Mouse (Mus musculus) cerebellum, postnatal 25 days (tissue): ENCODE data around the gene Otud5.
A peak's percentile ranks its signal among the peaks of the same experiment; 100 is the strongest.
"Not testable (repeated sequence)": the region's sequence is repeated elsewhere in the genome, so short reads cannot be mapped to it uniquely, and the experiment has no call there.

Experiments used
- DNase-seq, 2 experiments: peaks; one replicate each; pipeline ENCODE4 v3.0.0; 2021; ENCODE audit warnings: mixed read lengths in 2 of 2

Gene Otud5

DNA sequence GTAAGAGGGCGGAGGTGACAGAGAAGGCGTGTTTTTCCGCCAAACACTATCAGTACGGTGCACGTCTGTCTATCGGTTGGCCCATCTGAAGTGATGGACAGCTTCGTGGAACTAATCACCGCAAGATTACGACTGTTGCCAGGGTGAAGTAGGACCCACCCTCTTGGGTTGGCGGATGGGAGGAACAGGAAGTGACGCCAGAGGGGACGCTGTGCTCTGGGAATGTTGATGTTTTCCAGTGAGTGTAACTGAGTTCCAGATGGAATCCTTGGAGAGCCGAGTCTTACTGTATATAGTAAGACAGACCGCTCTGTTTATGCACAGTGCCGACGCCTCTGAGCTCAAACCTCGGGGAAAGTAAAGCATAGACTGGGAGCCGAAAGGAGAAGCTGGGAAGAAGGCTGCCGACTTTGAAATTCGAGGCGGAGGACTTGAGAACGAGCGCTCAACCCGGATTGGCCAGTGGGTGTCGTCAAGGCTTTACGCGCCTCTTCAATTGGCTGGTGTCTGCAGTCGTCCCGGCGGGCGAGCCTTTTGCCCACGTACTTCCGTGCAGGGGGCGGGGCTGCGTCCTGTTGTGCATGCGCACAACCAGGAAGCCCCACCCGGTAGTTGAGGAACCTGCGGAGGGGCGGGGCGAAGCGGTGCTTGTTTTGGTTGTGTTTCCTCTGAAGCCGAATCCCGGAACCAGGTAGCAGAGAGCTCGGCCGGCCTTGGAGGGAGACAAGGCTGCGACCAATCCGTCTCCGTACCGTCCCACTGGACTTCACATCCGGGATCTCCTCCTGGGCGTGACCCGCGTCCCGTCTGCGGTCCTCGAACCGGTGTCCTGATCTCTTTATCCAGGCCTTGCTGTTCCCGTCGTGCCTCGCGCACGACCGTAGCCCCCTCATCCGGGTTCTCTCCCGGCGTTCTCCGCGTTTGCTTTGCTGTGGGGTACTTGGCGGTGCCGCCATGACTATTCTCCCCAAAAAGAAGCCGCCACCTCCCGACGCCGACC lies at the start of gene Otud5:
Gene Otud5, plus strand, starts transcription at position 202 of the 1,000 bp plus-strand sequence.
- peak; percentile 92 to 95 for DNase-seq

DNA sequence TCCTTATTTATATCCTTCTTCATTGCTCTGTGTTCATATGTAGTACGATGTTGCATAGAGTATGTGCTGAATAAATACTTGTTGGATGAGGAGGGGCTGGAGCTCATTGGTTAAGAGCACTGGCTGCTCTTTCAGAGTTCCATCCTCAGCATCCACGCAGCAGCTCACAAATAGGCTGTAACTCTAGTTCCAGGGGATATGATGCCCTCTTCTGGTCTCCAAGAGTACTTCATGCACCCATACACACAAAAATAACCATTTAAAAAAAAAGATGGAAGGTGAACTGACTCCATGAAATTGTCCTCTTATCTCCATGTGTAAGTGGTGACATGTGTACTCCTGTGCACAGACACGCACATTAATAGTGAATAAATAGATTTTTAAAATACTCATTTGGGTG lies 47.8 kb upstream of the Otud5 start:
- peak in 1 of 2 experiments; percentile 21 for DNase-seq

DNA sequence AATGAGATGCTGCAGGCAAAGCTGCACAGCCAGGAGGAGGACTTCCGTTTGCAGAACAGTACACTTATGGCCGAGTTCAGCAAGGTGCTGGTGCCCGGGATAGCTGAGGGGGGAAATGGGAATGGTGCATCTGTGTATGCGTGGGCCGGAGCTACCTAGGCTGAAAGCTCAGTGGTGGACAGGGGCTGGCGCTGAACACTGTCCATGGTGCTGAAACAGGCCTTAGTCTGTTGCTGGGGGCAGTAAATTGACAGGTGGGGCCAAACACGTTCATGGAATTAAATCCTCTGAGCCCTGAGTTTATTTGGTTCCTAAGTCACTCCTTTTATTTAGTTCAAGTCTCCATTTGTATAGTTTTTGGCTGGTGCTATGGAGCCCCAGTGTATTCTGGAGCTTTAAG lies 46.1 kb upstream of the Otud5 start:
- no peak for DNase-seq

DNA sequence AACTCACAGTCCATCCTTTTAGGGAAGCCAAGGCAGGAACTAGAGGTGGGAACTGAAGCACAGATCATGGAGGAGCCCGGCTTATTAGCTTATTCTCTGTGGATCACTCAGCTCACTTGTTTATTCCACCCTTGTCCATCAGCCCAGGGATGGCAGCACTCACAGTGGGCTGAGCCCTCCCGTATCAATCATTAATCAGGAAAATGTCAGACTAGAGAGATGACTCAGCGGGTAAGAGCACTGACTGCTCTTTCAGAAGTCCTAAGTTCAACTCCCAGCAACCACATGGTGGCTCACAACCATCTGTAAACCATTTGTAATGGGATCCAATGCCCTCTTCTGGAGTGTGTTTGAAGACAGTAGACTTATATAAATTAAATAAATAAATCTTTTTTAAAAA lies 43.8 kb upstream of the Otud5 start:
- DNase-seq = no peak

DNA sequence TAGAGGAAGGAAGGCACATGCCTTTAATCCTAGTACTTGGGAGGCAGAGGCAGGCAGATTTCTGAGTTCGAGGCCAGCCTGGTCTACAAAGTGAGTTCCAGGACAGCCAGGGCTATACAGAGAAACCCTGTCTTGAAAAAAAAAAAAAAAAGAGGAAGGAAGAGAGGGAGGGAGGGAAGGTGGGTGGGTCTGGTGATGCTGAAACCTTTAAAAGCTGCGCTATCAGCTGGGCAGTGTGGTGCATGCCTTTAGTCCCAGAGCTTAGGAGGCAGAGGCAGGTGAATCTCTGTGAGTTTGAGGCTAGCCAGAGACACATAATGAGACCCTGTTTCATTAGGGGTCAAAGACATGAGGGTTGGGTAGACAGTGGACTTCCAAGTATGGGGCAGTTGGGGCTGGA lies 39.0 kb upstream of the Otud5 start:
- DNase-seq = not testable (repeated sequence)

DNA sequence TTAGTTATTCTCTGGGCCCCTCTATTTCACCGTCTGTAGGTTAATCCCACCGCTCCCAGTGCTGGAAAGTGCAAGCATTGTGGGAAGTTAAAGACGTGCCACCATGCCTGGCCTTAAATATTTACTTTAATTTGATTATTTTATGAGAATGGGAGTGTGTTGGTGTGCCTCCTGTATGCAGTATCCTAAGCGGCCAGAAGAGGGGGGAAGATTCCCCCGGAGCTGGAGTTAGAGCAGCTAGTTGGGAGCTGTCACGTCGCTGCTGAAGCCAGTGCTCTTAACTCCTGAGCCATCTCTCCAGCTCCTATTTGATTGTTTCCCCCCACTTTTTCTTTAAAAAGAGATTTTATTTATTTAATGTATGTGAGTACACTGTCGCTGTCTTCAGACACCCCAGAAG lies 26.1 kb upstream of the Otud5 start:
- peak in 1 of 2 experiments; percentile 23 for DNase-seq

DNA sequence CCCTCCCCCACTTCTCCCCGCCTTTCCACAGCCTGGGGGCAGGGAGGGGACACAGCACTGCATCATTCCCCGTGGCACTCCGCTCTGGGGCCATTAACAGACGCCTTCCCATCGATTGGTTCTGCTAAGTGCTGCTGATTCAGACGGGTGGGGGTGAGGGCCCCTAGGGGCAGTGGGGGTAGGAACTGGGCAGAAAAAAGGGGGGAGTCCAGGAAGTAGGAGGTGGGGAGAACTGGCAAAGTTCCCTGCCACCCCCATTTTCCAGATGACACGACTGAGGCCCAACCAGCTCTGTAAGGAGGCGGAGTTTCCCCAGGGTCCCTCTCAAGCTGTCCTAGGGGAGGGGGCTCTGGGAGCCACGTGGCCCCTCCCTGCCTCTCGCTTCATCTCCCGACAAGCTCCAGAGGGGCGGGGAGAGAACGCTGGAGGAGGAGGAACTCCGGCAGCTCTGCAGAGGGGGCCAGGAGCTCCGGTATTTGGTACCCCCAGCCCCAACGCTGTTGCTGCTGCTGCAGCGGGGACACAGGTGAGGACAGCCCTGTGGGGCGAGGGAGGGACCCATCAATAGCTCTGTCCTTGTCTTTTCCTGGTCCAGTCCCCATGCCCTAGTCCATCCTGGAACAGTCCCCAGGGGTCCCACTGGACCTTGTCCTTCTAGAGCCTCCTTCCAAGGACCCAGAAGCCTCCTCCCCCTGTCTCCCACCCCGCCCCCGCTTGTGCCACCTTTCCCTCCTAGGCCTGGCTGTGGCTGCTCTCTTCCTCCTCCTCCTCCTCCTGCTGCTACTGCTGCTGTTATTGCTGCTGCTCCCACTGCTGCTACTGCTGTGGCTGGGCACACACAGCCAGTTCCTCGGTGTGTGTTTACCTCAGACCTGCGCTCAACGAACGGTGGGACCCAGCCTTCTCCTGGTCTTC lies 19.0 kb upstream of the Otud5 start, which contains the start of gene Kcnd1:
Gene Kcnd1, plus strand, starts transcription at position 425 of the 915 bp plus-strand sequence.
- DNase-seq = peak; percentile 20 to 33

DNA sequence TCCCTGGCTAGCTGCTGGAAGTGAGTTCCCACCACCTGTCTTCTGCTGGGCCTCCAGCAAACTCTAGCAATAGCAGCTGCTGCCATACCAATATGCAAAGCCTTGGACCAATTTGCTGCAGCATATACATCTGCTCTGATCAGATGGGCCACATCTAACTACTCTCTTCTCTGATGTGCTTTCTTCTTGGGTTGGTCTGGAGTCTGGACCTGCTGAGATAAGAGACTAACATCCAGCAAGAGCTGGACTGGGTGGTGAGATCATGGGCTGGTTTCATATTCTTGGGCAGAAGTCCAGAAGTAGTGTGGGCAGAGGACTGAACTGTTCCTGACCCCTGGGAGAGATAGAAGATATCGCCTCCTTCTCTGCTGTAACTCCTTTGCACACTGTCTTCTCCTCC lies 4.0 kb upstream of the Otud5 start:
- no peak for DNase-seq

DNA sequence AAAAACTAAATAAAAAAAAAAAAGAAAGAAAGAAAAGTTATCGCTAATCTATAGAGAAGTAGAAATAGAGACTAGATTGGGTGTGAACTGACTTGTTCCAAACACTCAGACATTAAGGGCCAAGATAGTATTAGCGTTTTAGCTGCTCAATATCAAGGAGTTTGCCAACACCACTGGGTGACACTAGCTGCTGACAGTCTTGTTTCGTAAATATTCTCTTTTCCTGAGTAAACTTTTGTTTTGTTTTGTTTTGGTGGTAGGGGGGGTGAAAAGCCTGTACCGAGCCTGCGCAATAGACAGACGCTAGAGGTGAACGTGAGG lies 362 bp upstream of the Otud5 start:
- no peak for DNase-seq

DNA sequence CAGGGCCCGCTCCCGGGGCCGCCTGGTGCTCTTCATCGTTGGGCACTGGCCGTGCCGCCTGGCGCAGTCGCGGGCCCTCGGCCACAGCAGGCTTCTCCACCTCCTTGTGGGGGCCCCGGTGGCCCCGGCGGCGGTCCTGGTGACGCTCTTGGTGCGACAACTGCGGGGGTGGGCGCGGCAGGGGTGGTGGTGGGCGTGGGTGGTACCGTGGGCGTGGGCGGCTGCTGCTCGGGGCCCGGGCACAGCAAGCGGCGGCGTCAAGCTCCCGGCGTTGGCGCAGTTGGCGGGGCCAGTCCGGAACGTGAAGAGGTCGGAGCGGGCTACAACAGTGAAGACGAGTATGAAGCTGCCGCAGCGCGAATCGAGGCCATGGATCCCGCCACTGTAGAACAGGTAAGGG lies 1.2 kb downstream of the Otud5 start:
- DNase-seq = peak in 1 of 2 experiments; percentile 44

DNA sequence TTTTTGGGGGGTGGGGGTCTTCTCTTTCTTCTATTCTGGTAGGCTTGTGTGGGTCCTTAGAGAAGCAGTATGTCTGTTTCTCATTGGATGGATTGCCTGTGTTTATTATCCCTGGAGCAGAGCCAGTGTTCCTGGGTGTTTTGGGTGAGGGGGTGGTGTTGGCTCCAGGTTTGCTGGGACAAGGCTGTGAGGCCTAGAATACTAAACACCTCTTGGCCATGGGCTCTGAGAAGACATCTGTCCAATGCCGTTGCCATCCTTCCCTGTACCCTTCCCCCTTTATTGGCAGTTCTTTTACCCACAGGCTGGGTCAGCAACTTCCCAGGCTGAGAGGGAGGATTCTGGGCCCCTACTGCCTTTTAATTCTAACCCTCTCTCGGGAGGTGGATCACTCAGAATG lies 6.7 kb downstream of the Otud5 start:
- DNase-seq = no peak

DNA sequence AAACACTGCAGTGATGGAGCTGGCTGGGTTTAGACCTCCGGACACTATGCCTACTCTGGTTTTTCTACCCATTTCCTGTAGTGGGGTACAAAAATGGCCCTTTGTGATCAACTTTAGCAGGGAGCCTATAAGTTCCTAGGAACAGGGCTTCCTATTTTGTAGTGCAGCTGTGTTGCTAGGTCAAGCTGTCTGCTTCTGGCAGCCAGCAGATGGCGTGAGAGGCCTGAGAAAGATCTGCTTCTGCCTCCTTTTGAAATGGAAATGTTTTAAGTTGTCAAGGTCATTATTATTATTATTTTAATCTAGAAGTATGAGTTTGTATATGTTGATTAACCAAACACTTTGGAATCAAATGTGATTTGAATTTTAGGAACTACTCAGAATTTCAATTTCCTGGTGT lies 13.4 kb downstream of the Otud5 start:
- DNase-seq = peak; percentile 44 to 68

DNA sequence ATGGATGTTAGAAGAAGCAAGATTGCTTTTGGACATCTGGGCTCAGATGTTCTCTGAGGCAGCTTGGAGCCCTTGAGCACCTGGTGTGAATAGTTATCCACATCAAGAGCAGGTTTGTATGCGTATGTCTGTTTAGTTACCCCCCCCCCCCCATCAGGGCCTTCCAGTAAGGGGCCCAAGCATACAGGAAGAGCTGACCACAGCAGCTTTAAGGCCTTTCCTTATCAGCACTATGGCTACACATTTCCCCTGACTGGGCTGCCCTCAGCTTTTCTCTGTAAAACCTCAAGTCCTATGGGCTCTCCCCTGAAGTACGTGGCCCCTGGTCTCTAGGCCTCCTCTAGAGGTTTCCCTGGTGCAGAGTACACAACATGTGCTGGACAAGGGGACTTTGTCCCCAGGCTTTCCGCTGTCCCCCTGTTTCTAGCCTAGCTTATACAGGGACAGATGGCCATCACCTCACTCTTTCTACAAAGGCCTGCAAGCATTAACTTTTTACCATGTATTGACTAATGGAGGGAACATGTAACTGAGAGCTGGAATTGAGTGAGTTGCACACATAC lies 18.1 kb downstream of the Otud5 start:
- no peak for DNase-seq

DNA sequence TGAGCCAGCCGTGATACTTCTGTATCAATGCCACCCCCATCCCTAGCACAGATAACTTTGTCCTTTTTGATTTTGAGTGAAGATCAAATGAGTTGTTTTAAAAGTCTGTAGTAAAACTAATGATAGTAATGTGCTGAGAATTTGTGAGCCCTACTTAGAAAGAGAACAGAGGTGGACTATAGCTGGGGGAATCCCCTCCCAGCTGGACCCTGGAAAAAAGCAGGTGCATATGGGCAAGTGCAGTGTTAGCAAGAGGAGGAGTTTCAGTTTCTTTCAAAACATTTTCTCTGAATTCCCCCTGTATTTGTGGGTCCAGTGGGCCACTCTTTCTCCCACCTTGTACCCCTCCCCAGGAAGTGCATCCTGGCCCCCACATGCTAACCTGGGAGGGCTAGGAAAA lies 22.0 kb downstream of the Otud5 start:
- DNase-seq = no peak

DNA sequence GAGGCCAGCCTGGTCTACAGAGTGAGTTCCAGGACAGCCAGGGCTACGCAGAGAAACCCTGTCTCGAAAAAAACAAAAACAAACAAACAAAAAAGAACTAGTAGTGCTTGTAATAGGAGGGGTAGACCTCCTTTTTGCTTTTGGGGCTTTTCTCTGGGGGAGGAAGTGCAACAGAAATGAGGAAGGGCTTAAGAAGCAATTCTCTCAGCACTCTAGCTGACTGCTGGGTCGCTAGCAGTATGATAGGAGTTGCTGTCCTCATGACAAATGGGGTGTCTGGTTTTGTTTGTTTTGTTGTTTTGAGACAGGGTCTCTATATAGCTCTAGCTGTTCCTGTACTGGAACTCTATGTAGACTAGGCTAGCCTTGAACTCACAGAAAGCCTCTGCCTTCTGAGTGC lies 23.4 kb downstream of the Otud5 start:
- DNase-seq = no peak

DNA sequence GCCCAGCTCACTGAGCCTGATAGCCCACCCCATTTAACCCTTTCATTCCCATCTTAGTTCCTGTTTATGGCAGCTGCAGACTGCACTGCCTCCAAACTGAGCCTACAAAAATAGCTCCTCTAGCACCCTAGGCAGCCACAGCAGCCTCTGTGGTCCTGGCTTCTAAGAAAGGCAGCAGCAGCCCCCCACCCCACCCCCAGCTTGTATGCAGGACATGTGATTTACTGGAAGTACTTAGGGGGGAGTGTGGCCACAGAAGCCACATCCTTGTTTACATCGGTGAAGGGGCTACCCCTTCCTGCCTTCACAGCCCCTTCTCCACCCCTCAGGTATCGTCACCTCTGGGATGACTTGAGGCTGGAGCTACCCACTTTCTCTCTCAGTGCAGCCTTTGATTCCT lies 24.2 kb downstream of the Otud5 start:
- no peak for DNase-seq

DNA sequence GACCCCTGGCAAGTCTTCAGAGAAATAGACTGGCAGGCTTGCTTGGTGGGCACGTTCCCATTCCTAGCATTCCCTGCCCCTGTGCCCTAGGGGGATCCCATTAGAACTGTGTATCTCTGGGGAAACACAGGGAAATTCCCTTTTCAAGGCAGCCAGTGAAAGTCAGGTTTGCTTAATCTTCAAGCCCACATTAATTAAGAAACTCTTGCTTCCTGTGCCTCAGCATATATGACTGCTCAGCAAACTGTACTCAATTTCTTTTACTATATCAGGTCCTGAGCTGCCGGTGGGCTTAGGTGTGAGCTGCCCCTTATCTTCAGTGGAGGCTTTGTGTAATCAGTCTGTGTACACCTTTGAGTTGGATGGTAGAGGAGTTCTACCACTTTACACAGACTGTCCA lies 24.6 kb downstream of the Otud5 start:
- no peak for DNase-seq

DNA sequence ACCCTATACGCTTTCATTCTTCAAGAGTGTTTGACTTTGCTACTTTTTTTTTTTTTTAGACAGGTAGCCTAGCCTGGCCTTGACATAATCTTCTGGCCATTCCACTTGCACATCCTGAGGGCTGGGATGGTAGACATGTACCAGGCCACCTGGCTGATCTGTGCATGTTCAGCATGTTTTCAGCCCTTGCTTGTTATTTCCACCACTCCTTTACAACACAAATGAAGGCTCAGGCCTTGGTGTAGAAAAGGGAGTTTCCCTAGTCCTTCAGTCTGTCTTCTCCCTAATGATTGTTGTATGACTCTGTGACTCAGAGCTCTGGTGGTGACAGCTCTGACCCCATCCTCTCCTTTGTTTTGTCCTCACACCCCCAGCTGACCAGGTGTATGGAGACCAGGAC lies 26.0 kb downstream of the Otud5 start:
- DNase-seq = no peak

DNA sequence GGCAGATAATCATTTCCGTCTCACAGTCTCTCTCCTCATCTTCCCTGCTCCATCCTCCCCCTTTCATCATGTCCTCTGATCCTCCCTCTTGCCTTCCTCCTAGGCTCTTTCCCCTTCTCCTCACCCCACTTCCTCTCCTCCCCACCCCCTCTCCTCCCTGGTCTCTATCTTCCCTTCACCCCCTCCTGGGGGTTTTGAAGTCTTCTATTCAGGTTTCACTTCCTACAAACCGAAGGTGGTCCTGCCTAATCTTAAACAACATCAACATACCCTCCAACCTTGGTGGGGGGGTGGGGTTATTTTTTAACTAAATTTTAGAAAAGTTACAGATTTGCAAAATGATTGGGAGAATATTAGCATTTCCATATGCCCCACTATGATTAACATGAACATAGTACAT lies 27.3 kb downstream of the Otud5 start:
- no peak for DNase-seq

DNA sequence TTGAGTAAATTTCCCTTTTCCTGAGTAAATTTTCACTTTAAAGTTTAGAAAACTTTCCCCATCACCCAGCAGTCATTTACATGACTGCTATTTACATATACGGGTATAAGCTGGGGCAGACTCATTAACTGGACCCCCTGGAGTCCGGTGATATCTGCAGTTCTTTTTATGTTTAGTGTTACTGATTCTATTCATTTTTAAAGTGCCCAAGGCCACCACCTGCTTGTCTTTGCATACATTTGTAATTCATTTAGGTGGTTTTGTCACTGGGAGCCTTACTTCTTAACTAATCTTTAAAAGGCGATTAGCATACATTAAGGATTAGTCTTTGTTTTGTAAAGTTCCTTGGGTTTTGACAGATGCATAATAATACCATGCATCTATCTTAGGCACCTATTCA lies 28.7 kb downstream of the Otud5 start:
- no peak for DNase-seq

DNA sequence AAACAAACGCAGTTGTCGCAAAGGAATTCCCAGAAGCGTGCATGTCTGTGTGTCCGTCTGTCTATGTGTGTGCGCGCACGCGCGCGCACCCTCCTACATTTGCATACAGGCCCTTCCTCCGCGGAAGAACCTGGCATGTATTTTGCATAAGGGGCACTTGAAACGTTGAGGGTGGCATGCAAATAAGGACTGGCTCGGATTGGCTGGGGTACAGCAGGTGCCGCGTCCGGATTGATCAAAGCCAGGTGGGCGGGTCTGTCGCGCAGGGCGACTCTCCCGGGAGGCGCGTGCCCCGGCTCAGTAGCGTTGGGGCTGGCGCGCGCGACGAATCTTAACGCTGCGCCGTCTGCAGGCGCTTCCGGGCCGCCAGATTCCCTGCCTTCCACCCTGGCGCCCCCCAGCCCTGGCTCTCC lies 36.8 kb downstream of the Otud5 start, which contains the start of gene Pim2:
Gene Pim2, plus strand, starts transcription at position 256 of the 413 bp plus-strand sequence.
- peak; percentile 87 to 93 for DNase-seq

DNA sequence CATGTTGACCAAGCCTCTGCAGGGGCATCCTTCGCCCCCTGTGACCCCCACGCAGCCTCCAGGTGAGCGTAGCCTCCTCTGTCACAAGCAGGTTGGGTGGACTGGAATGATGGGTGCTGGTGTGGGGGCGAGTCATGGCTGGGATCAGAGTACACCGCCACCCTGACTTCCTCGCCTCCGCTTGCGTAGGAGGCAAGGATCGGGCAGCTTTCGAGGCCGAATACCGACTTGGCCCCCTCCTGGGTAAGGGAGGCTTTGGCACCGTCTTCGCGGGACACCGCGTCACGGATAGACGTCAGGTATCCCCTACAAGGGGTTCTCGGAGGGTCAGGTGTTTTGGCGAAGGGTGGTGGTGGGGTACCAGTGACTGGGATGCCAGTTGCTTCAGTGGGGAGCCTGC lies 37.3 kb downstream of the Otud5 start:
- DNase-seq = peak; percentile 51 to 56

DNA sequence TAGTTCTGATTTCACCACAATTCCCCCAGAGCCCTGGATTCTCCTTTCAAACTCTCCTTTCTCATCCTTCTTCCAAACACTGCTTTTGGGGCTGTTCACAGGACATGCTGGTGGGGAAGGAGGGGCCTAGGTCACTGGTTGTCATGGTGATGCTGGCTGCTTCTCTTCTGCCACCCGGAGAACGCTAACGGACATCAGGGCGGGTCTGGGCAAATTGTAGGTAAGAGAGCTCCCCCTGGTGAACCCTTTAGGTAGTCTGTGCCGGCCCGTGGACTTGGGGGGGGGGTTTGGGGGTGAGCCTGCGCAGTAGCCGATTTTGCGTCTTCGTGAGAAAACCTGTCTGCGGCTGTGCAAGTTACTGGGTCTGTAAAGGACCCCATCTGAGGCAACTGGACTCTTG lies 38.7 kb downstream of the Otud5 start:
- DNase-seq = peak; percentile 66 to 78
